Mouse (Mus musculus): Measurements from ENCODE around the gene Cntn1. TPM values are rescaled to one million over a fixed set of nuclear protein-coding genes. Genes with fewer than 3 reads are reported as not detected.

The Cntn1 gene
- polyA plus RNA-seq, 1 experiment from 2014 or later, result 3.1 TPM

DNA sequence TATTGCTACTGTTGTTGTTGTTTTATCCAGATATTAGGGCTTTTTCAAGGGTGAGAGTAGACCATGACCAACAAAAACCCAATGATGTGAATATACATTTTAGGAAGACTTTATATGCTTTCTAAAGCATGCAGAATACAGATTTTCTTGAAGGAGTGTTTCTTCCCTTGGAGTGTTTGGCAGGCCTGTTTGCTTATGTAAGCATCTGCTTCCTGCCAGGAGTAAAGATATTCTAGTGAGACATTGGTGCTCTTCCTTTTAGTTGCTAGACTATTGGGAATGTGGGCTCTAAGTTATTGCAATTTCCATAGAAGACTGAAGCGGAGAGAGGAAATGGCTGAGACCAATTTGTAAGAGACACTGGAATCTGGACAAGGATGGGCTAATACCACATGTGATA is 158.8 kb downstream of the Cntn1 start:
- no peaks in the 10 kb centered on the region for H3K9me3 ChIP-seq (replicated peaks; ENCODE audit: control insufficient read depth, low read length)
- H3K4me1 ChIP-seq (ENCODE audit: control insufficient read depth, insufficient read depth, low read length), result no peaks in the 10 kb centered on the region
- no peak overlapping the region for H3K27ac ChIP-seq (ENCODE audit: low read length)
- H3K27me3 ChIP-seq (ENCODE audit: control insufficient read depth, insufficient read depth, low read length), result no peaks in the 10 kb centered on the region
- no peak overlapping the region for H3K4me2 ChIP-seq (ENCODE audit: low read depth, low read length)
- no peak overlapping the region for H3K4me3 ChIP-seq (replicated peaks; ENCODE audit: low read length)
- no peak for ATAC-seq (ENCODE audit: insufficient read depth, low FRiP score)
- 91% methylated on average over 1 of the region's 1 CpGs for WGBS
- H3K36me3 ChIP-seq (ENCODE audit: control insufficient read depth, insufficient read depth, low read length), result no peaks in the 10 kb centered on the region
- H3K9ac ChIP-seq (ENCODE audit: low read length), result no peak overlapping the region

- H3K27me3 ChIP-seq (ENCODE audit: control insufficient read depth, insufficient read depth, low read length), result no peaks in the 10 kb centered on the region
- 73% methylated on average over 7 of the region's 7 CpGs for WGBS
- H3K4me3 ChIP-seq (replicated peaks; ENCODE audit: low read length), result no peak overlapping the region
- no peak overlapping the region for H3K4me2 ChIP-seq (ENCODE audit: low read depth, low read length)
- H3K27ac ChIP-seq (ENCODE audit: low read length), result no peak overlapping the region
- H3K36me3 ChIP-seq (ENCODE audit: control insufficient read depth, insufficient read depth, low read length), result no peaks in the 10 kb centered on the region
- no peak for ATAC-seq (ENCODE audit: insufficient read depth, low FRiP score)
- H3K4me1 ChIP-seq (ENCODE audit: control insufficient read depth, insufficient read depth, low read length), result no peaks in the 10 kb centered on the region
- H3K9ac ChIP-seq (ENCODE audit: low read length), result no peak overlapping the region
- no peaks in the 10 kb centered on the region for H3K9me3 ChIP-seq (replicated peaks; ENCODE audit: control insufficient read depth, low read length)
Measured at GRCm38 (mm10) chr15:92210486-92211235, 159.7 kb downstream of the Cntn1 start.

DNA sequence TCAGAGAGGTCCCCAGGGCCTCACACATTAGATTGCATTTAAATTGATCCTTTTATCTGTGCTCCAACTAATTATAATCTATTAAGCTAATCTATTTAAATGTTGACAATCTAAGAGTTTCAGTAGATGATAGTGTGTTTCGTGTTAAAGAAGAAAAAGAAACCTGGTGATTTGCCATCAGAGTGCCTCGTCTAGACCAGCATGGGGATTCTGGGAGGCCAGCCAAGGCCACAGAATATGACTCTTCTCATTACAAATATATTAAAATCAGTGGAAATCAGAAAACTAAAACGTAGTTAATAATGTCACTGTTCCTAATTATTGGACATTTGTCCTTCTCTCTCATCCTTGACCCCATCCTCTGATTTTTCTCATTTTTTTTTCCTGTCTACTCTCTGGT is 164.9 kb downstream of the Cntn1 start:
- Histone ChIP-seq H3K4me3 (replicated peaks; ENCODE audit: low read length) (no peak overlapping the region), H3K27ac (ENCODE audit: low read length) (no peak overlapping the region), H3K9me3 (replicated peaks; ENCODE audit: control insufficient read depth, low read length) (no peaks in the 10 kb centered on the region), H3K4me1 (ENCODE audit: control insufficient read depth, insufficient read depth, low read length) (no peaks in the 10 kb centered on the region), H3K27me3 (ENCODE audit: control insufficient read depth, insufficient read depth, low read length) (no peaks in the 10 kb centered on the region), H3K4me2 (ENCODE audit: low read depth, low read length) (no peak overlapping the region), H3K9ac (ENCODE audit: low read length) (no peak overlapping the region), H3K36me3 (ENCODE audit: control insufficient read depth, insufficient read depth, low read length) (no peaks in the 10 kb centered on the region)
- ATAC-seq (ENCODE audit: insufficient read depth, low FRiP score), result no peak
- 57% methylated on average over 3 of the region's 3 CpGs for whole genome bisulfite sequencing

- Histone ChIP-seq H3K4me1 (ENCODE audit: control insufficient read depth, insufficient read depth, low read length) (no peaks in the 10 kb centered on the region), H3K36me3 (ENCODE audit: control insufficient read depth, insufficient read depth, low read length) (no peaks in the 10 kb centered on the region), H3K27me3 (ENCODE audit: control insufficient read depth, insufficient read depth, low read length) (no peaks in the 10 kb centered on the region), H3K27ac (ENCODE audit: low read length) (no peak overlapping the region), H3K4me2 (ENCODE audit: low read depth, low read length) (no peak overlapping the region), H3K9ac (ENCODE audit: low read length) (no peak overlapping the region), H3K9me3 (replicated peaks; ENCODE audit: control insufficient read depth, low read length) (no peaks in the 10 kb centered on the region), H3K4me3 (replicated peaks; ENCODE audit: low read length) (no peak overlapping the region)
- no peak for ATAC-seq (ENCODE audit: insufficient read depth, low FRiP score)
- WGBS, result 57% methylated on average over 2 of the region's 2 CpGs
Measured at GRCm38 (mm10) chr15:92221446-92221845, 170.5 kb downstream of the Cntn1 start.

GRCm38 (mm10) chr15:92231386-92231785 is 180.4 kb downstream of the Cntn1 start:
- Histone ChIP-seq H3K27ac (ENCODE audit: low read length) (no peak overlapping the region), H3K4me1 (ENCODE audit: control insufficient read depth, insufficient read depth, low read length) (no peaks in the 10 kb centered on the region), H3K36me3 (ENCODE audit: control insufficient read depth, insufficient read depth, low read length) (no peaks in the 10 kb centered on the region), H3K27me3 (ENCODE audit: control insufficient read depth, insufficient read depth, low read length) (no peaks in the 10 kb centered on the region), H3K9me3 (replicated peaks; ENCODE audit: control insufficient read depth, low read length) (no peaks in the 10 kb centered on the region), H3K4me2 (ENCODE audit: low read depth, low read length) (no peak overlapping the region), H3K4me3 (replicated peaks; ENCODE audit: low read length) (no peak overlapping the region), H3K9ac (ENCODE audit: low read length) (no peak overlapping the region)
- WGBS, result 16% methylated on average over 7 of the region's 7 CpGs
- no peak for ATAC-seq (ENCODE audit: insufficient read depth, low FRiP score)

- WGBS, result 62% methylated on average over 6 of the region's 6 CpGs
- Histone ChIP-seq H3K4me3 (replicated peaks; ENCODE audit: low read length) (no peak overlapping the region), H3K4me1 (ENCODE audit: control insufficient read depth, insufficient read depth, low read length) (no peaks in the 10 kb centered on the region), H3K27me3 (ENCODE audit: control insufficient read depth, insufficient read depth, low read length) (no peaks in the 10 kb centered on the region), H3K9me3 (replicated peaks; ENCODE audit: control insufficient read depth, low read length) (no peaks in the 10 kb centered on the region), H3K4me2 (ENCODE audit: low read depth, low read length) (no peak overlapping the region), H3K36me3 (ENCODE audit: control insufficient read depth, insufficient read depth, low read length) (no peaks in the 10 kb centered on the region), H3K27ac (ENCODE audit: low read length) (no peak overlapping the region), H3K9ac (ENCODE audit: low read length) (no peak overlapping the region)
- ATAC-seq (ENCODE audit: insufficient read depth, low FRiP score), result no peak
Measured at GRCm38 (mm10) chr15:92235836-92236235, 184.9 kb downstream of the Cntn1 start.

DNA sequence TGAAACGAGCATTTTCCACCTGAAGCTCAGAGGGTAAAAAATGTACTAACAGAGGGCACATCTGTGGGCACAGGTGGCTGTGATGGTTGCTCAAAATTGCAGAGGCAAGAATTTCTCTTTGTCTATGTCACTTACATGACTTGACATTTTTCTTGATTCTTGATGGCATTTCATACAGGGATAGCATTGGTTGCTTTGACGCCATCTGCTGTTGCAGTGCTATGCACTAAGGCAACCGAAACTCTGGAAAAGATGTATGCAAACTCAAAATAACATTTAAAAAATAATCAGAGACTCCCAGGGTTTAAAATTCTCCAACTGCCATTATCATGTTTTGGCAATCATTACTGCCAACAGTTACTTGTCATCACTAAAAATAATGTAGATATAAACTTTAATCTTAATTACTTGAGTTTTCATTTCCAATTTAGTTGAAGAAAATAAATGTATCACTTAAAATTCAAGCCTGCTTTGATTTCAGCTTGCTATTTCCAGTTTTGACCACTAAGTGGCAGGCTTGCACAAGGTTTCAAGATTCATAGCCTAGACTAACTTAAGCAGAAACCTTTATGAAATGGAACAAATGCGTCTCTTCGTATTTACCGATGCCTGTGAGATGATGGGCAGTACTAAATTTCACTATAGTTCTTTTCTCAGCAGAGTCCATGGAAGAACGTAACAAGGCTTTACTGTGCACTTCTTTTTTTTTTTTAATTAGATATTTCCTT is 214.2 kb downstream of the Cntn1 start:
- no peaks in the 10 kb centered on the region for H3K27me3 ChIP-seq (ENCODE audit: control insufficient read depth, insufficient read depth, low read length)
- no peaks in the 10 kb centered on the region for H3K36me3 ChIP-seq (ENCODE audit: control insufficient read depth, insufficient read depth, low read length)
- 32% methylated on average over 7 of the region's 7 CpGs for WGBS
- H3K9ac ChIP-seq (ENCODE audit: low read length), result no peak overlapping the region
- no peak overlapping the region for H3K27ac ChIP-seq (ENCODE audit: low read length)
- H3K9me3 ChIP-seq (replicated peaks; ENCODE audit: control insufficient read depth, low read length), result no peaks in the 10 kb centered on the region
- no peak overlapping the region for H3K4me3 ChIP-seq (replicated peaks; ENCODE audit: low read length)
- H3K4me2 ChIP-seq (ENCODE audit: low read depth, low read length), result no peak overlapping the region
- ATAC-seq (ENCODE audit: insufficient read depth, low FRiP score), result no peak
- no peaks in the 10 kb centered on the region for H3K4me1 ChIP-seq (ENCODE audit: control insufficient read depth, insufficient read depth, low read length)

DNA sequence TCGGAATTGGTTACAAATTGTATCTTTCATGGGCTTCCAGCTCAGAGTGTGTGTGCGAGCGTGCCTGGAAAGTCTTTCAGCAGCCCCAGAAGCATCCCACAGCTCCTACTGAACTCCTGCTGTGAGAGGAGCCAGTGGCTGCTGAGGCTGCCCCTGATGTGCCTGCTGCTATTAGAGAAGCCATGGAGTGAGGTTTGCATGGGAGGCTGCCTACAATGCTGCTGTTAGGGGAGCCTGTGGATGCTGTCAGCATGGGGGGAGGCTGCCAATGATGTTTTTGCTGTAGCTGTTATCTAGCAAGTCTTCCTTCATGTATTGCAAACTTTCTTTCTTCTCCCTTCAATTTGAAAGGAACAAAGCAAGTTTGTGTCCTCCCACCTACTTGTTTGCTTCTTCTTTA is 217.4 kb downstream of the Cntn1 start:
- H3K4me2 ChIP-seq (ENCODE audit: low read depth, low read length), result no peak overlapping the region
- ATAC-seq (ENCODE audit: insufficient read depth, low FRiP score), result no peak
- H3K9me3 ChIP-seq (replicated peaks; ENCODE audit: control insufficient read depth, low read length), result no peaks in the 10 kb centered on the region
- no peak overlapping the region for H3K4me3 ChIP-seq (replicated peaks; ENCODE audit: low read length)
- H3K27ac ChIP-seq (ENCODE audit: low read length), result no peak overlapping the region
- WGBS, result 69% methylated on average over 3 of the region's 3 CpGs
- H3K27me3 ChIP-seq (ENCODE audit: control insufficient read depth, insufficient read depth, low read length), result no peaks in the 10 kb centered on the region
- H3K36me3 ChIP-seq (ENCODE audit: control insufficient read depth, insufficient read depth, low read length), result no peaks in the 10 kb centered on the region
- no peaks in the 10 kb centered on the region for H3K4me1 ChIP-seq (ENCODE audit: control insufficient read depth, insufficient read depth, low read length)
- no peak overlapping the region for H3K9ac ChIP-seq (ENCODE audit: low read length)

GRCm38 (mm10) chr15:92268741-92269322 is 217.9 kb downstream of the Cntn1 start:
- Histone ChIP-seq H3K4me3 (replicated peaks; ENCODE audit: low read length) (no peak overlapping the region), H3K36me3 (ENCODE audit: control insufficient read depth, insufficient read depth, low read length) (no peaks in the 10 kb centered on the region), H3K9ac (ENCODE audit: low read length) (no peak overlapping the region), H3K4me1 (ENCODE audit: control insufficient read depth, insufficient read depth, low read length) (no peaks in the 10 kb centered on the region), H3K27ac (ENCODE audit: low read length) (no peak overlapping the region), H3K9me3 (replicated peaks; ENCODE audit: control insufficient read depth, low read length) (no peaks in the 10 kb centered on the region), H3K27me3 (ENCODE audit: control insufficient read depth, insufficient read depth, low read length) (no peaks in the 10 kb centered on the region), H3K4me2 (ENCODE audit: low read depth, low read length) (no peak overlapping the region)
- no peak for ATAC-seq (ENCODE audit: insufficient read depth, low FRiP score)
- 83% methylated on average over 18 of the region's 18 CpGs for WGBS
